Mouse (Mus musculus): ENCODE results near the gene Hoxa6. TPM values are rescaled to one million over a fixed set of nuclear protein-coding genes. Genes with fewer than 3 reads are reported as not detected.

Gene Hoxa6
- polyA plus RNA-seq, 1 experiment from 2014 or later = not detected

GRCm38 (mm10) chr6:52173648-52174047, 34.9 kb downstream of the Hoxa6 start:
- no peak overlapping the region for H3K9ac ChIP-seq (replicated peaks; ENCODE audit: low read length)
- no peak overlapping the region for H3K27ac ChIP-seq (replicated peaks; ENCODE audit: low read depth, low read length)
- H3K4me2 ChIP-seq (ENCODE audit: low read length) = no peak overlapping the region
- 9% methylated on average over 4 of the region's 4 CpGs for WGBS
- H3K4me3 ChIP-seq (replicated peaks; ENCODE audit: low read depth, low read length) = no peak overlapping the region
- no peaks in the 10 kb centered on the region for H3K9me3 ChIP-seq (ENCODE audit: control insufficient read depth, low read length)
- no peaks in the 10 kb centered on the region for H3K4me1 ChIP-seq (ENCODE audit: control insufficient read depth, insufficient read depth, low read length)
- no peaks in the 10 kb centered on the region for H3K36me3 ChIP-seq (ENCODE audit: control insufficient read depth, insufficient read depth, low read length)
- DNase-seq (no peak), ATAC-seq (ENCODE audit: low FRiP score, low TSS enrichment) (no peak)
- peaks cover 94% of the 10 kb centered on the region for H3K27me3 ChIP-seq (ENCODE audit: control insufficient read depth, insufficient read depth, low read length)

- Histone ChIP-seq H3K27ac (replicated peaks; ENCODE audit: low read depth, low read length) (no peak overlapping the region), H3K9ac (replicated peaks; ENCODE audit: low read length) (no peak overlapping the region), H3K4me2 (ENCODE audit: low read length) (0 out of 2 replicates have a peak overlapping the region, but pooled peaks have one; percentile 6), H3K27me3 (ENCODE audit: control insufficient read depth, insufficient read depth, low read length) (peaks cover 91% of the 10 kb centered on the region), H3K36me3 (ENCODE audit: control insufficient read depth, insufficient read depth, low read length) (no peaks in the 10 kb centered on the region), H3K4me3 (replicated peaks; ENCODE audit: low read depth, low read length) (no peak overlapping the region), H3K4me1 (ENCODE audit: control insufficient read depth, insufficient read depth, low read length) (no peaks in the 10 kb centered on the region), H3K9me3 (ENCODE audit: control insufficient read depth, low read length) (no peaks in the 10 kb centered on the region)
- DNase-seq (no peak), ATAC-seq (ENCODE audit: low FRiP score, low TSS enrichment) (no peak)
- WGBS = under 1% methylated on average over 35 of the region's 35 CpGs
Observed at GRCm38 (mm10) chr6:52172501-52172900, 36.0 kb downstream of the Hoxa6 start.

GRCm38 (mm10) chr6:52171938-52172337, 36.6 kb downstream of the Hoxa6 start:
- Histone ChIP-seq H3K4me1 (ENCODE audit: control insufficient read depth, insufficient read depth, low read length) (no peaks in the 10 kb centered on the region), H3K27ac (replicated peaks; ENCODE audit: low read depth, low read length) (no peak overlapping the region), H3K4me3 (replicated peaks; ENCODE audit: low read depth, low read length) (no peak overlapping the region), H3K27me3 (ENCODE audit: control insufficient read depth, insufficient read depth, low read length) (peaks cover 91% of the 10 kb centered on the region), H3K4me2 (ENCODE audit: low read length) (no peak overlapping the region), H3K9me3 (ENCODE audit: control insufficient read depth, low read length) (no peaks in the 10 kb centered on the region), H3K36me3 (ENCODE audit: control insufficient read depth, insufficient read depth, low read length) (no peaks in the 10 kb centered on the region), H3K9ac (replicated peaks; ENCODE audit: low read length) (no peak overlapping the region)
- DNase-seq = no peak
- 2% methylated on average over 7 of the region's 7 CpGs for whole genome bisulfite sequencing
- no peak for ATAC-seq (ENCODE audit: low FRiP score, low TSS enrichment)

- Histone ChIP-seq H3K4me3 (replicated peaks; ENCODE audit: low read depth, low read length) (no peak overlapping the region), H3K4me2 (ENCODE audit: low read length) (no peak overlapping the region), H3K9me3 (ENCODE audit: control insufficient read depth, low read length) (no peaks in the 10 kb centered on the region), H3K36me3 (ENCODE audit: control insufficient read depth, insufficient read depth, low read length) (no peaks in the 10 kb centered on the region), H3K9ac (replicated peaks; ENCODE audit: low read length) (no peak overlapping the region), H3K27ac (replicated peaks; ENCODE audit: low read depth, low read length) (no peak overlapping the region), H3K4me1 (ENCODE audit: control insufficient read depth, insufficient read depth, low read length) (no peaks in the 10 kb centered on the region), H3K27me3 (ENCODE audit: control insufficient read depth, insufficient read depth, low read length) (peaks cover 91% of the 10 kb centered on the region)
- DNase-seq (no peak), ATAC-seq (ENCODE audit: low FRiP score, low TSS enrichment) (no peak)
- whole genome bisulfite sequencing = 2% methylated on average over 4 of the region's 4 CpGs
Observed at GRCm38 (mm10) chr6:52171331-52171730, 37.2 kb downstream of the Hoxa6 start.

- Histone ChIP-seq H3K9ac (replicated peaks; ENCODE audit: low read length) (no peak overlapping the region), H3K4me2 (ENCODE audit: low read length) (no peak overlapping the region), H3K27ac (replicated peaks; ENCODE audit: low read depth, low read length) (no peak overlapping the region), H3K9me3 (ENCODE audit: control insufficient read depth, low read length) (no peaks in the 10 kb centered on the region), H3K4me3 (replicated peaks; ENCODE audit: low read depth, low read length) (no peak overlapping the region), H3K4me1 (ENCODE audit: control insufficient read depth, insufficient read depth, low read length) (no peaks in the 10 kb centered on the region), H3K27me3 (ENCODE audit: control insufficient read depth, insufficient read depth, low read length) (peaks cover 91% of the 10 kb centered on the region), H3K36me3 (ENCODE audit: control insufficient read depth, insufficient read depth, low read length) (no peaks in the 10 kb centered on the region)
- ATAC-seq (ENCODE audit: low FRiP score, low TSS enrichment) = no peak
- WGBS = 4% methylated on average over 5 of the region's 5 CpGs
- no peak for DNase-seq
Observed at GRCm38 (mm10) chr6:52170898-52171223, 37.7 kb downstream of the Hoxa6 start.

GRCm38 (mm10) chr6:52170166-52170897, 38.2 kb downstream of the Hoxa6 start:
- Histone ChIP-seq H3K4me2 (ENCODE audit: low read length) (no peak overlapping the region), H3K9me3 (ENCODE audit: control insufficient read depth, low read length) (no peaks in the 10 kb centered on the region), H3K36me3 (ENCODE audit: control insufficient read depth, insufficient read depth, low read length) (no peaks in the 10 kb centered on the region), H3K4me1 (ENCODE audit: control insufficient read depth, insufficient read depth, low read length) (no peaks in the 10 kb centered on the region), H3K27ac (replicated peaks; ENCODE audit: low read depth, low read length) (no peak overlapping the region), H3K4me3 (replicated peaks; ENCODE audit: low read depth, low read length) (no peak overlapping the region), H3K9ac (replicated peaks; ENCODE audit: low read length) (no peak overlapping the region), H3K27me3 (ENCODE audit: control insufficient read depth, insufficient read depth, low read length) (peaks cover 90% of the 10 kb centered on the region)
- WGBS = under 1% methylated on average over 40 of the region's 40 CpGs
- no peak for ATAC-seq (ENCODE audit: low FRiP score, low TSS enrichment)
- no peak for DNase-seq

GRCm38 (mm10) chr6:52169499-52170165, 38.9 kb downstream of the Hoxa6 start:
- Histone ChIP-seq H3K4me3 (replicated peaks; ENCODE audit: low read depth, low read length) (no peak overlapping the region), H3K9ac (replicated peaks; ENCODE audit: low read length) (no peak overlapping the region), H3K27me3 (ENCODE audit: control insufficient read depth, insufficient read depth, low read length) (peaks cover 90% of the 10 kb centered on the region), H3K36me3 (ENCODE audit: control insufficient read depth, insufficient read depth, low read length) (no peaks in the 10 kb centered on the region), H3K27ac (replicated peaks; ENCODE audit: low read depth, low read length) (no peak overlapping the region), H3K4me1 (ENCODE audit: control insufficient read depth, insufficient read depth, low read length) (no peaks in the 10 kb centered on the region), H3K9me3 (ENCODE audit: control insufficient read depth, low read length) (no peaks in the 10 kb centered on the region), H3K4me2 (ENCODE audit: low read length) (no peak overlapping the region)
- WGBS = 4% methylated on average over 16 of the region's 16 CpGs
- ATAC-seq (ENCODE audit: low FRiP score, low TSS enrichment) = no peak
- no peak for DNase-seq

GRCm38 (mm10) chr6:52168191-52169055, 40.1 kb downstream of the Hoxa6 start:
- no peak overlapping the region for H3K4me2 ChIP-seq (ENCODE audit: low read length)
- H3K4me1 ChIP-seq (ENCODE audit: control insufficient read depth, insufficient read depth, low read length) = no peaks in the 10 kb centered on the region
- DNase-seq (peak; percentile 40), ATAC-seq (ENCODE audit: low FRiP score, low TSS enrichment) (no peak)
- no peak overlapping the region for H3K9ac ChIP-seq (replicated peaks; ENCODE audit: low read length)
- WGBS = under 1% methylated on average over 42 of the region's 42 CpGs
- no peak overlapping the region for H3K27ac ChIP-seq (replicated peaks; ENCODE audit: low read depth, low read length)
- no peaks in the 10 kb centered on the region for H3K9me3 ChIP-seq (ENCODE audit: control insufficient read depth, low read length)
- no peaks in the 10 kb centered on the region for H3K36me3 ChIP-seq (ENCODE audit: control insufficient read depth, insufficient read depth, low read length)
- peaks cover 91% of the 10 kb centered on the region for H3K27me3 ChIP-seq (ENCODE audit: control insufficient read depth, insufficient read depth, low read length)
- H3K4me3 ChIP-seq (replicated peaks; ENCODE audit: low read depth, low read length) = no peak overlapping the region

Data from midbrain, embryonic 14.5 days (tissue).